Mouse (Mus musculus) liver, embryonic 14.5 days (tissue): ENCODE measurements around the gene Cphx3.
"Not testable (repeated sequence)": the region's sequence is repeated elsewhere in the genome, so short reads cannot be mapped to it uniquely, and the experiment has no call there.

ENCODE experiments used
- CTCF ChIP-seq: IDR thresholded peaks from 2 replicates; pipeline ENCODE4 v1.5.1; 2016; ENCODE audit warnings: antibody characterized with exemption, low read depth, control low read depth
- EP300 ChIP-seq: IDR thresholded peaks from 2 replicates; pipeline ENCODE4 v1.6.1; 2016; ENCODE audit warnings: antibody characterized with exemption, low read depth

GRCm38 (mm10) chr14:26048767-26049166 lies 33.3 kb upstream of the Cphx3 start:
- TF ChIP-seq EP300, CTCF: not testable (repeated sequence)
